ENCODE assay signal across 8 mouse cellular contexts in the genomic region with DNA sequence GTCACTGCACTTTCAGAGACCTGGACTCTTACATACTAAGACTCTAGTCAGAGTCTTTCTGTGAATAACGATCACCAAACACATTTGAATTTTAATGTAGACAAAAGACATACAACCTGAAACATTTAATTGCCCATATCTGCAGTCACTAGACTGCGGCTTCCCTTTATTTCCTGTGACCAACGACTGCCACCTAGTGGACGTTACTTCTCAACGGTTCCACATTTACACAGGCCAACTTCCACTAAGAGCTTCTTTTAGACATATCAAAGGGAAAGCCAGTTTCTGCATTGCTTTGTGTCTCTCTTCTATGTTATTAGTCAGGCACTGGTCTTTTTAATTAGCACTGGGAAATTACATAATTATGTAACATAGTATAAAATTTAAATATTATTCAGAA. TPM values are rescaled to one million over a fixed set of nuclear protein-coding genes. Genes with fewer than 3 reads are reported as not detected.
DNase-seq lines count a peak whose midpoint lies in the region; ATAC-seq and TF ChIP-seq lines count a peak whose summit lies in the region.

No protein-coding gene starts in this region.

- H3K36me3 ChIP-seq in kidney, embryonic 14.5 days (ENCODE audit: control insufficient read depth, insufficient read depth, low read length), result no peaks in the 10 kb centered on the region
- no peaks in the 10 kb centered on the region for H3K36me3 ChIP-seq in liver, embryonic 12.5 days

- no peak overlapping the region for H3K27ac ChIP-seq in cerebellum, adult 2 months (ENCODE audit: insufficient read depth, low read length)
- no peak overlapping the region for H3K27ac ChIP-seq in kidney, embryonic 14.5 days (ENCODE audit: low read depth, low read length)
- no peak overlapping the region for H3K27ac ChIP-seq in liver, embryonic 12.5 days

- H3K9me3 ChIP-seq in kidney, embryonic 14.5 days (ENCODE audit: control insufficient read depth, low read length), result no peaks in the 10 kb centered on the region
- H3K9me3 ChIP-seq in liver, embryonic 12.5 days (replicated peaks), result no peaks in the 10 kb centered on the region

- H3K9ac ChIP-seq in kidney, embryonic 14.5 days (ENCODE audit: low read depth, low read length), result no peak overlapping the region
- H3K9ac ChIP-seq in liver, embryonic 12.5 days, result no peak overlapping the region

- 3% methylated on average over 5 of the region's 5 CpGs for WGBS in cerebellum, adult 2 months
- WGBS in kidney, embryonic 14.5 days, result 7% methylated on average over 5 of the region's 5 CpGs
- 3% methylated on average over 5 of the region's 5 CpGs for WGBS in liver, embryonic 12.5 days (ENCODE audit: insufficient replicate concordance)

- peak; percentile 46; the same call in 1 of the 2 replicates for TF ChIP-seq CTCF in cerebellum, adult 2 months (IDR thresholded peaks at IDR 0.05; ENCODE audit: borderline replicate concordance, insufficient read depth, low read depth, low read length)

- peak; percentile 34 for DNase-seq in urinary bladder, postnatal 25 days (ENCODE audit: low spot score)
- no peak for DNase-seq in urinary bladder, adult 18-20 months (ENCODE audit: low spot score in 2 of 2)
- peak; percentile 37 to 41 for DNase-seq in cerebellum, adult 2 months
- peak; percentile 82 for DNase-seq in forelimb bud, embryonic 11.5 days (ENCODE audit: low read depth, low spot score)
- peak; percentile 26 to 48 for DNase-seq in natural killer cell, adult 2 months (ENCODE audit: low spot score in 2 of 2)
- DNase-seq in thymus, postnatal 36 days, result peak; percentile 19

- H3K4me2 ChIP-seq in kidney, embryonic 14.5 days (replicated peaks; ENCODE audit: low read depth, low read length), result no peak overlapping the region
- H3K4me2 ChIP-seq in liver, embryonic 12.5 days, result no peak overlapping the region

- H3K4me1 ChIP-seq in cerebellum, adult 2 months (ENCODE audit: control insufficient read depth, insufficient read depth, low read length), result peaks cover 5% of the 10 kb centered on the region
- H3K4me1 ChIP-seq in kidney, embryonic 14.5 days (ENCODE audit: control insufficient read depth, insufficient read depth, low read length), result no peaks in the 10 kb centered on the region
- H3K4me1 ChIP-seq in liver, embryonic 12.5 days, result peaks cover 4% of the 10 kb centered on the region; the same call in 1 of the 2 replicates

- H3K27me3 ChIP-seq in cerebellum, adult 2 months (ENCODE audit: control insufficient read depth, insufficient read depth, low read length), result no peaks in the 10 kb centered on the region
- no peaks in the 10 kb centered on the region for H3K27me3 ChIP-seq in kidney, embryonic 14.5 days (ENCODE audit: control insufficient read depth, insufficient read depth, low read length)
- no peaks in the 10 kb centered on the region for H3K27me3 ChIP-seq in liver, embryonic 12.5 days (replicated peaks)

- peak; percentile 83 for ATAC-seq in kidney, embryonic 14.5 days (ENCODE audit: low FRiP score, low TSS enrichment)
- 0 out of 2 replicates have a peak, but pooled peaks have one; percentile 66 for ATAC-seq in liver, embryonic 12.5 days

- no peak overlapping the region for H3K4me3 ChIP-seq in cerebellum, adult 2 months (replicated peaks; ENCODE audit: insufficient read depth, low read depth, low read length)
- no peak overlapping the region for H3K4me3 ChIP-seq in kidney, embryonic 14.5 days (ENCODE audit: low read length)
- no peak overlapping the region for H3K4me3 ChIP-seq in liver, embryonic 12.5 days

- no peak for TF ChIP-seq POLR2A in cerebellum, adult 2 months (IDR thresholded peaks at IDR 0.05; ENCODE audit: borderline replicate concordance, insufficient read depth, low read length)

RNA-seq across cellular contexts. Expression of a gene that starts 20.2 kb away (rescaled TPM):
- polyA plus RNA-seq in cerebellum, adult 2 months (2012; rRNA removed), result 0.62 and 1.1 TPM in 2 replicates
- not detected in 2 replicates for polyA plus RNA-seq in kidney, embryonic 14.5 days (2014; fragmentation: Nextera tagmentation; extraction: Ambion mirVana)
- polyA plus RNA-seq in liver, embryonic 12.5 days (2016; fragmentation: Nextera tagmentation; extraction: Ambion mirVana), result 3.3 TPM in 2 replicates

Comparison
In these comparisons a context has a peak if more than half of its experiments do, and no peak if none do; other contexts are left out.
1. DNase-seq: peak in urinary bladder, postnatal 25 days (single experiment), cerebellum, adult 2 months (2 of 2), forelimb bud, embryonic 11.5 days (single experiment), natural killer cell, adult 2 months (2 of 2) and thymus, postnatal 36 days (2 of 2); none in urinary bladder, adult 18-20 months (0 of 2).